Mouse (Mus musculus): ENCODE results near the gene Ptprm.

- TF ChIP-seq POLR2A (IDR thresholded peaks at IDR 0.05; ENCODE audit: borderline replicate concordance, insufficient read depth, low read length) (no peak), CTCF (IDR thresholded peaks at IDR 0.05; ENCODE audit: borderline replicate concordance, insufficient read depth, low read depth, low read length) (peak; percentile 26; the same call in 1 of the 2 replicates)
Observed at GRCm38 (mm10) chr17:67140502-67140901, 213.8 kb downstream of the Ptprm start.

Data from cerebellum, adult 2 months (tissue).